Mouse (Mus musculus): ENCODE measurements at regions not wholly inside any gene's neighbourhood (a gene's known extent, or its start where the extent isn't known, plus 50 kb on each side); places are given as distances from the start of the nearest gene placed in this dataset.

DNA sequence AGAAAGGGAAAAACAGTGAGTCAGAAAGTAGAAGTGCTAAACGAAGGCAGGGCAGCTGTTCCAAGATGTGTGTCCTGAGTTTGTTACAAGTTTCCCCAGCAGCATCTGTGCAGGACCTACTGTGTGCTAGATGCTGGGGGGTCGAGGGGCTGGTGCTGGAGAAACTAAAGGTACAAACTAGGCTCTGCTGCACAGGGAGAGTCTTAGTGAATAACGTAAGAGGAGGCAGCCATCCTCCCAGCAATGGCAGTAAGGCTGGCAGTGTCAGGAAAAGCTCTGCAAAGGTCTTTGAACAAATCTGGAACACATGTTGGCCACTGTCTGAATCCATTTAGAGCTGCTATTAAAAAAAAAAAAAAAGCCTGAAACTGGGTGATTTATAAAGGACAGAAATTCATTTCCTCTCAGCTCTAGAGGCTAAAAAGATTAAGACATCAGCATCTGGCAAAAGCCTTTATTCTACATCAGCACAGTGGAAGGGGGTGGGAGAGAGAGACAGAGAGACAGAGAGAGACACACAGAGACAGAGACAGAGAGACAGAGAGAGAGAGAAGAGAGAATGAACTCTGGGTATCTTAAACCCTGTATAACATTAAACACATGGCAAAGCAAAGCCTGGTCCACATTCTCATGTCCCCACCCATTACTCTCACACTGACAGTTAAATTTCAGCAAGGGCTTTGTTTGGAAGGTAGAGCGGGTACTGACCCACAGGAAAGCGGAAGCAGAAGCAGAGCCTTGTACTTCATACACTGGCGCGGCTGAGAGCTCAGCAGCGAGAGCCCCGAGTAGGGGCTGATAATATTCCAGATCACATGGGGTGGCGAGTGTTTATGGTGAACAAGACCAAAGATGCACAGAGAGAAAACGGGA lies 55.8 kb upstream of the Slc38a4 start:
- no peaks in the 10 kb centered on the region for H3K27me3 ChIP-seq (ENCODE audit: insufficient read depth, low read length)
- no peak overlapping the region for H3K4me3 ChIP-seq (ENCODE audit: low read length)
- no peaks in the 10 kb centered on the region for H3K36me3 ChIP-seq (ENCODE audit: insufficient read depth, low read length)
- H3K27ac ChIP-seq: no peak overlapping the region
- H3K4me2 ChIP-seq (ENCODE audit: low read depth, low read length): no peak overlapping the region
- TF ChIP-seq CTCF (IDR thresholded peaks at IDR 0.05; ENCODE audit: low read depth): no peak
- no peaks in the 10 kb centered on the region for H3K4me1 ChIP-seq (ENCODE audit: insufficient read depth, low read length)
- DNase-seq (ENCODE audit: low spot score) (no peak), ATAC-seq (no peak)
- no peaks in the 10 kb centered on the region for H3K9me3 ChIP-seq (ENCODE audit: low read length)
- 80% methylated on average over 11 of the region's 11 CpGs for WGBS
- H3K9ac ChIP-seq (replicated peaks; ENCODE audit: low read length): no peak overlapping the region

DNA sequence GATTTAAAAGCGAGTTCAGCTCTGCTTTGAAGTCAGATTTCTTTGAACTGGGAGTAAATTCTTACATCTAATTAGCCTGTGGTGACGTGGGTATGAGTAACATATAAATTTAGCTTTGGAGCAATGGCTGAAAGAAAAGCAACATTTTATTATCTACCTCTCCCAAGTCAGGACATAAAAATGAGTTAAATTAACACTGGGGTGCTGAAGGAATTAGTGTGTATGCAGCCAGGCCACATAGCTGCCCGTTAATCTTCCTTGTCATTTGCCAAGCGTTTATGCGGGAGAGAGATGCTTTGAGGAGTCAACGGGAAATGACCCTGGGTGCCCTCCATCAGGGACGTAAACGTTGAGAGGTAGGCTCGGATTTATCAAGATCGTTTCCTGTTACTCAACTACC lies 52.0 kb upstream of the Slc38a4 start:
- 47% methylated on average over 10 of the region's 10 CpGs for WGBS
- H3K36me3 ChIP-seq (ENCODE audit: insufficient read depth, low read length): no peaks in the 10 kb centered on the region
- no peak for ATAC-seq

DNA sequence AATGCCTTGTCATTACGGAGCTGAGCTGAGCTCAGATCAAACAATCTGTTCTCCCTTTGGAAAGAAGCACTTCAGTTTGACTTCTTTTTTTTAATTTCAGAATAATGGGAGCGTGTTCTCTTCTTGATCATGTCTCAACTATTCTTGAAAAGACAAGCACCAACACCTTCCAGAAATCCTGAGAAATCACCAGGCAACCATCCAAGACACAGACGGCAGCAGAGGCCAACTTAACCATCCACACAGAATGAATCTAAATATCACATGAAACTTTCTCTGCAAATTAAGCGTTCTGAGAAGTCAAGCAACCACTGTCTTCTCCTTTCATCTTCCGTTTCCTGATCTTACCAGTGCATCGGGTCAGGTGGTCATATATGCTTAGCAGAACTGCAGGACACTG lies 50.8 kb upstream of the Slc38a4 start:
- 80% methylated on average over 6 of the region's 6 CpGs for WGBS
- DNase-seq (ENCODE audit: low spot score): no peak
- H3K9ac ChIP-seq (replicated peaks; ENCODE audit: low read length): no peak overlapping the region

More for the DNA sequence above, 52.0 kb upstream of the Slc38a4 start:
- no peak overlapping the region for H3K4me2 ChIP-seq (ENCODE audit: low read depth, low read length)
- H3K27me3 ChIP-seq (ENCODE audit: insufficient read depth, low read length): no peaks in the 10 kb centered on the region
- no peaks in the 10 kb centered on the region for H3K4me1 ChIP-seq (ENCODE audit: insufficient read depth, low read length)
- TF ChIP-seq CTCF (IDR thresholded peaks at IDR 0.05; ENCODE audit: low read depth): no peak
- DNase-seq (ENCODE audit: low spot score): no peak
- H3K4me3 ChIP-seq (ENCODE audit: low read length): no peak overlapping the region
- H3K9me3 ChIP-seq (ENCODE audit: low read length): no peaks in the 10 kb centered on the region
- no peak overlapping the region for H3K27ac ChIP-seq
- no peak overlapping the region for H3K9ac ChIP-seq (replicated peaks; ENCODE audit: low read length)

More for the DNA sequence above, 50.8 kb upstream of the Slc38a4 start:
- Histone ChIP-seq H3K4me3 (ENCODE audit: low read length) (no peak overlapping the region), H3K27ac (no peak overlapping the region), H3K4me2 (ENCODE audit: low read depth, low read length) (no peak overlapping the region), H3K36me3 (ENCODE audit: insufficient read depth, low read length) (no peaks in the 10 kb centered on the region), H3K4me1 (ENCODE audit: insufficient read depth, low read length) (no peaks in the 10 kb centered on the region), H3K27me3 (ENCODE audit: insufficient read depth, low read length) (no peaks in the 10 kb centered on the region), H3K9me3 (ENCODE audit: low read length) (no peaks in the 10 kb centered on the region)
- no peak for ATAC-seq
- no peak for TF ChIP-seq CTCF (IDR thresholded peaks at IDR 0.05; ENCODE audit: low read depth)
